Mouse (Mus musculus) erythroblast, embryonic 14.5 days (primary cell): ENCODE data around the gene Slc5a10.

ENCODE experiments used
- GATA1 ChIP-seq: IDR thresholded peaks from 2 replicates; pipeline ENCODE4 v1.6.1; 2012; ENCODE audit warnings: low read length, inconsistent platforms, mixed read lengths
- TAL1 ChIP-seq: IDR thresholded peaks from 3 replicates; pipeline ENCODE4 v1.6.1; 2012; ENCODE audit warnings: low read length, inconsistent platforms, mixed read lengths

DNA sequence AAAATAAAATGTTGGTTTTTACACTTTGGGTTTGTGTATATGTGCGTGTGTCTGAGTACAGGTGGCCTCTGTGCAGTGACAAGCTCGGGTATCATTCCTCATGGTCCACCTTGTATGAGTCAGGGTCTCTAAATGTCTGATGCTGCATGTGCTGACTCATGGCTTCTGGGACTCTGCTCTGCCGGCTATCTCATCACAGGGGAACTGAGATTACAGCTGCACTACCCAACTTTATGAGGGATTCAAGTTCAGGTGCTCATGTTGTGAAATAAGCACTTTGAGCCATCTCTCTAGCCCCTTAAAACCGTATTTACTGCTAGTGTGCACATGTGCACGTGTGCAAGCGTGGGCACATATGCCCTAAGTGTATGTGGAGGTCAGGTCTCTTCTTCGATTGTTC is 12.0 kb upstream of the Slc5a10 start:
- TF ChIP-seq GATA1 (no peak), TAL1 (no peak)
